Mouse (Mus musculus) right cerebral cortex, postnatal 25 days (tissue): ENCODE results near the gene Ubtf.
A peak's percentile ranks its signal among the peaks of the same experiment; 100 is the strongest.

Experiments
- DNase-seq: peaks from one replicate; pipeline ENCODE4 v3.0.0; 2022

The Ubtf gene

GRCm38 (mm10) chr11:102346926-102347325, 27.4 kb upstream of the Ubtf start:
- DNase-seq: no peak

GRCm38 (mm10) chr11:102344458-102344857, 24.9 kb upstream of the Ubtf start:
- DNase-seq: no peak

GRCm38 (mm10) chr11:102342742-102343141, 23.2 kb upstream of the Ubtf start:
- DNase-seq: no peak

GRCm38 (mm10) chr11:102341101-102341500, 21.6 kb upstream of the Ubtf start:
- no peak for DNase-seq

- no peak for DNase-seq
These were observed 20.1 kb upstream of the Ubtf start for GRCm38 (mm10) chr11:102339624-102340023.

- peak; percentile 22 for DNase-seq
These were observed 19.7 kb upstream of the Ubtf start for GRCm38 (mm10) chr11:102339195-102339594.

- DNase-seq: peak; percentile 38
These were observed 19.0 kb upstream of the Ubtf start for GRCm38 (mm10) chr11:102338561-102338960.

- DNase-seq: no peak
These were observed 18.4 kb upstream of the Ubtf start for GRCm38 (mm10) chr11:102337921-102338320.

- no peak for DNase-seq
These were observed 16.6 kb upstream of the Ubtf start for GRCm38 (mm10) chr11:102336191-102336590.

GRCm38 (mm10) chr11:102334973-102335700, 15.6 kb upstream of the Ubtf start:
- DNase-seq: no peak

- no peak for DNase-seq
These were observed 14.5 kb upstream of the Ubtf start for GRCm38 (mm10) chr11:102334010-102334409.

- DNase-seq: no peak
These were observed 13.5 kb upstream of the Ubtf start for GRCm38 (mm10) chr11:102333061-102333460.

- DNase-seq: no peak
These were observed 12.3 kb upstream of the Ubtf start for GRCm38 (mm10) chr11:102331806-102332205.

- DNase-seq: no peak
These were observed 10.5 kb upstream of the Ubtf start for GRCm38 (mm10) chr11:102330039-102330438.

- no peak for DNase-seq
These were observed 10.0 kb upstream of the Ubtf start for GRCm38 (mm10) chr11:102329518-102329917.

- no peak for DNase-seq
These were observed 8.3 kb upstream of the Ubtf start for GRCm38 (mm10) chr11:102327839-102328238.

- DNase-seq: no peak
These were observed 7.7 kb upstream of the Ubtf start for GRCm38 (mm10) chr11:102327250-102327649.

GRCm38 (mm10) chr11:102323516-102323915, 4.0 kb upstream of the Ubtf start:
- no peak for DNase-seq

GRCm38 (mm10) chr11:102321931-102322330, 2.4 kb upstream of the Ubtf start:
- DNase-seq: no peak

GRCm38 (mm10) chr11:102320686-102321005, 1.1 kb upstream of the Ubtf start:
- DNase-seq: peak; percentile 69

GRCm38 (mm10) chr11:102319941-102320685, 571 bp upstream of the Ubtf start:
- DNase-seq: peak; percentile 90

- peak; percentile 64 for DNase-seq
These were observed 749 bp downstream of the Ubtf start for GRCm38 (mm10) chr11:102318576-102319409.

GRCm38 (mm10) chr11:102317901-102318575, 1.5 kb downstream of the Ubtf start:
- DNase-seq: no peak
